Mouse (Mus musculus) kidney, postnatal 25 days (tissue): ENCODE data around the gene Smim4.

ENCODE experiments used
- DNase-seq, 2 experiments: peaks; one replicate each; pipeline ENCODE4 v3.0.0; 2021; ENCODE audit warnings: mixed read lengths in 2 of 2

Smim4 gene

GRCm38 (mm10) chr14:31114011-31114410, 14.7 kb downstream of the Smim4 start:
- no peak for DNase-seq

- no peak for DNase-seq
Measured at GRCm38 (mm10) chr14:31112187-31112586, 16.6 kb downstream of the Smim4 start.

GRCm38 (mm10) chr14:31110613-31111012, 18.1 kb downstream of the Smim4 start:
- no peak for DNase-seq

- DNase-seq: no peak
Measured at GRCm38 (mm10) chr14:31105156-31105555, 23.6 kb downstream of the Smim4 start.

DNA sequence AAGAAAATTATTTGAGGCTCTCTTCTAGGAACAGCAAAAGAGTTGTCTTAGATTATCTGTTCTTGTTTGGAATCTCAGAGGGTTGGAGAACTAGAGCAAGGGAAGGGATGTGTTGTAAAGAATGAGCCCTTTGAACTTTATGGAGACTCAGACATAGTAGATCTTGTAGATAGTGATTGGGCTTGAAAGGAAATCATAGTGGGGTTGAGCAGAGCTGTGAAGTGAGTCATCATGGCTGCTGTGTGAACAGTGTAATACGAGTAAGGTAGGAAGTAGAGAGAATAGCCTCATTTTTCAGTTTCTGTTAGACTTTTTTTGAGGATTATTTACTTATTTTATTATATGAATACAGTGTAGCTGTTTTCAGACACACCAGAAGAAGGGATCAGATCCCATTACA, 38.8 kb downstream of the Smim4 start:
- no peak for DNase-seq

GRCm38 (mm10) chr14:31088515-31088914, 40.2 kb downstream of the Smim4 start:
- no peak for DNase-seq

DNA sequence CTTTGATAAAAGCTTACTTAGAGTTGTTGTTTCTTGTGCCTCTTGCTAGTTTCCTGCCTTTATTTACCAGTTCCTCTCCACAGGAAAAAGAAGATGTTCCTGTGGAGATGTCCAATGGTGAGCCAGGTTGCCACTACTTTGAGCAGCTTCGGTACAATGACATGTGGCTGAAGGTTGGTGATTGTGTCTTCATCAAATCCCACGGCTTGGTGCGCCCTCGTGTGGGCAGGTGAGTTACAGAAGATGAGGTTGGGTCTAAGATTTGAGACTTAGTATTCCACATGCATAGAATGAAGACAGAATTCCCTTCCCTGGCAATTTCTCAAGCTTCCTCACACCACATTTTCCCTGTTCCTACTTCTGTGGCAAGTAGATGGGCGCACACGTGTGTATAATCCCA, 41.3 kb downstream of the Smim4 start:
- DNase-seq: peak; percentile 45 to 53

DNA sequence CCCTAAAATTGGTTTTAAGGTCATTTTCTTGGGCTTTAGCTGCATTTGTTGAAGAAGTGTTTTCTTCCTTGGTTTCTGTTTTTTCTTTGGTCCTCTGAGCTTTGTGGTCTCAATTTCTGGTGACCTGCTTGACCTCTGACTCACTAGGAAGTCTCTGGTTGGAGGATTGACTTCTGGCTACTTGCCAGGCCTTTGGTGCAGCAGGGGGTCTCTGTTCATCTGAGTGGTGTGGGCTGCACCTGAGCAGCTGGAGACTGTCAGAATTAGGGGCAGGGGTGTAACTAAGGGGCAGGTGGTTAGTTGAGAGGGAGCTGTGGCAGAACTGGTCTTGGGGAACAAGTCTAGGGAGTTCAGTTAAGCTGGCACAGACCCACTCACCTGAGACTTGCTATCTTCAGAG, 47.6 kb downstream of the Smim4 start:
- DNase-seq: no peak

GRCm38 (mm10) chr14:31079313-31080028, 49.3 kb downstream of the Smim4 start:
- no peak for DNase-seq

GRCm38 (mm10) chr14:31078597-31079208, 50.1 kb downstream of the Smim4 start:
- DNase-seq: no peak

DNA sequence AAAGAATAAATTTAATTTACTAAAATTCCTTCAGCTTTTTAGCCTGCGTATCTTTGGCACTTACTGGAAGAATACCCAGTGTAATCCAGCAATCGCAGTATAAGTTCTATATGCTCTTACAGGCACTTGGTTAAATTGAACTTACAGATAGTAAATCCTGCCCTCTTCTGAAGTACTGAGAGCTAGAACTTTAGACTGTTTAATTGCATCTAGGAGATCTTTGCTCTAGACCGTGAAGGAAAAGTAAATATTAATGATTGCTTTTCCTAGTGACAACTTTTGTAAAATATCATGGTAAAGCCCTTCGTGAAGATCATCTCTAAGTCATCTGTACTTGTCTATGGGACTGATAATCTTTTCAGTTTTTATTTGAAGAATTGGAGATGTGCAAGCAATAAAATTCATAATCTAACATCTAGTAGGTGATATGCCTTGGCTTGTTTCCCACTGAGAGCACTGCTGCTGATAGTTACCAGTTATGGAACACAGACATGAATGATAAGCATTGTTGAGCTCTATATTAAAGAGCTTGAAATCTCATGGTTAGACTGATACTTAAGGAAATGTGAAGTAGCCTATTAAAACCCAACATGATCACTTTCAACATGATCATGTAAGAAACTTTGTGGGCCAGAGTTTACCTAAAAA, 59.5 kb downstream of the Smim4 start:
- DNase-seq: no peak

- DNase-seq: peak in 1 of 2 experiments; percentile 25
Measured at GRCm38 (mm10) chr14:31062277-31062676, 66.5 kb downstream of the Smim4 start.

DNA sequence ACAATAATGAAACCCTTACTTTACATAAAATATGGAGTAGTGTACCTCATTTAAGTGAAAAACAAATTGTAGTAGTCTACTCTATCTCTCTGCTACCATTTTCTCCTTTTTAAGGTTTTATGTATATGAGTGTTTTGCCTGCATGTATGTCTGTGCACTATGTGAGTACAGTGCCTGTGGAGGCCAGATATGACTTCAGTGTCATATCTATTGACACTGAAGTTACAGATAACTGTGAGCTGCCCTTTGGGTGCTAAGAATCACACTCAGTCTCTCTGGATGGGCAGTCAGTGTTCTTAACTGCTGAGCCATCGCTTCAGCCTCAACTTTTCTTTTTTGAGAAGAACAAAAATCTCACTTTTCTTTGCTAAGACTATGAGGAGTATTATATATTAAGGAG, 82.9 kb downstream of the Smim4 start:
- DNase-seq: no peak

- no peak for DNase-seq
Measured at GRCm38 (mm10) chr14:31045296-31045695, 83.5 kb downstream of the Smim4 start.
